Mouse (Mus musculus): ENCODE data around the gene Sema3a. TPM values are rescaled to one million over a fixed set of nuclear protein-coding genes. Genes with fewer than 3 reads are reported as not detected.
"Not testable (repeated sequence)": the region's sequence is repeated elsewhere in the genome, so short reads cannot be mapped to it uniquely, and the experiment has no call there.

Gene Sema3a
- polyA plus RNA-seq, 1 experiment from 2014 or later = 43.4 TPM

GRCm38 (mm10) chr5:13614575-13614974, 489.4 kb downstream of the Sema3a start:
- not testable (repeated sequence) for H3K9me3 ChIP-seq (ENCODE audit: control insufficient read depth, low read length); H3K4me1 ChIP-seq (ENCODE audit: control insufficient read depth, insufficient read depth, low read length); H3K36me3 ChIP-seq (ENCODE audit: control insufficient read depth, insufficient read depth, low read length); H3K4me2 ChIP-seq (ENCODE audit: low read depth, severe bottlenecking); H3K27ac ChIP-seq (replicated peaks; ENCODE audit: low read depth, low read length); H3K4me3 ChIP-seq (ENCODE audit: low read depth, low read length); ATAC-seq (ENCODE audit: insufficient number of reproducible peaks, low FRiP score, low TSS enrichment, low read depth); DNase-seq (ENCODE audit: low spot score); H3K9ac ChIP-seq (ENCODE audit: low read length); H3K27me3 ChIP-seq (ENCODE audit: control insufficient read depth, insufficient read depth, low read length)
- 93% methylated on average over 7 of the region's 7 CpGs for WGBS

DNA sequence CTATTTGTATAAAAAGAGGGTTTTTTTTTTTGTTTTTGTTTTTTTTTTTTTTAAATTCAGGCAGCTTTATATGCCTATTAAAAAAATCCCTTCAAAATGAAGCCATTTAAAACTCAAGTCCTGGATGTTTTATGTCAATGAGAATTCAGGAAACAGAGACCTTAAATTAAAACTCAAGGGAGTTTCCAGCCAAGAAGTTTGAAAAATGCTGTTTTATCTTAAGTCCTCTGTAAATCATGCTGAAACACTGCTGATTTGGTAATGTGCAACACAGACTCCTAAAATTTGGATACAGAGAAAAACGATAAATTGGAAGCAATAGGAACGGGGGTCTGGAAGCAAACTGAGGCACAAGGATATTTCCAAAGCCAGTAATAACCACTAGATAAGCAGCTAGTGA, 490.7 kb downstream of the Sema3a start:
- WGBS = 58% methylated on average over 2 of the region's 2 CpGs
- H3K4me3 ChIP-seq (ENCODE audit: low read depth, low read length) = no peak overlapping the region
- no peaks in the 10 kb centered on the region for H3K36me3 ChIP-seq (ENCODE audit: control insufficient read depth, insufficient read depth, low read length)
- no peak overlapping the region for H3K9ac ChIP-seq (ENCODE audit: low read length)
- no peaks in the 10 kb centered on the region for H3K27me3 ChIP-seq (ENCODE audit: control insufficient read depth, insufficient read depth, low read length)
- H3K4me1 ChIP-seq (ENCODE audit: control insufficient read depth, insufficient read depth, low read length) = no peaks in the 10 kb centered on the region
- no peak for ATAC-seq (ENCODE audit: insufficient number of reproducible peaks, low FRiP score, low TSS enrichment, low read depth)
- no peak for DNase-seq (ENCODE audit: low spot score)
- H3K9me3 ChIP-seq (ENCODE audit: control insufficient read depth, low read length) = no peaks in the 10 kb centered on the region
- no peak overlapping the region for H3K4me2 ChIP-seq (ENCODE audit: low read depth, severe bottlenecking)
- H3K27ac ChIP-seq (replicated peaks; ENCODE audit: low read depth, low read length) = no peak overlapping the region

DNA sequence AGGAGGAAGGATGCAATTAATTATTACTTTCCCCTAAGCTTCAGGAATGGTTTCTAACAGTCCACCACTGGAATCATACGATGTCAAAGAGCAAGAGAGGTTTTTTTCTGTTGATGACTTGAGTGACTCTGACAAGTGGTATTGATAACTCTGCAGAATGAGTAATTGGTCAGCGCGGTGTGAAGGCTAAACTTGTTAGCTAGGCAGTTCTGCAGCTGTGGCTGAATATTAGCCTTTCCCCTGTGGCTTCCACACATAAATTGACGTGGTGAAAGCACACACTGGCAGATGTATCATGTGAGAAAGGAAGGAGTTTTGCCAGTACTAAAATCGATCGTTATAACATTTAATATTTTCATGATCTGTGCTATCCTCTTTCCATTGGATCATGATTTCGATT, 497.4 kb downstream of the Sema3a start:
- Histone ChIP-seq H3K36me3 (ENCODE audit: control insufficient read depth, insufficient read depth, low read length) (no peaks in the 10 kb centered on the region), H3K4me3 (ENCODE audit: low read depth, low read length) (no peak overlapping the region), H3K27ac (replicated peaks; ENCODE audit: low read depth, low read length) (no peak overlapping the region), H3K9ac (ENCODE audit: low read length) (no peak overlapping the region), H3K4me2 (ENCODE audit: low read depth, severe bottlenecking) (no peak overlapping the region), H3K9me3 (ENCODE audit: control insufficient read depth, low read length) (no peaks in the 10 kb centered on the region), H3K4me1 (ENCODE audit: control insufficient read depth, insufficient read depth, low read length) (no peaks in the 10 kb centered on the region), H3K27me3 (ENCODE audit: control insufficient read depth, insufficient read depth, low read length) (no peaks in the 10 kb centered on the region)
- ATAC-seq (ENCODE audit: insufficient number of reproducible peaks, low FRiP score, low TSS enrichment, low read depth) (no peak), DNase-seq (ENCODE audit: low spot score) (no peak)
- WGBS = 60% methylated on average over 7 of the region's 7 CpGs

DNA sequence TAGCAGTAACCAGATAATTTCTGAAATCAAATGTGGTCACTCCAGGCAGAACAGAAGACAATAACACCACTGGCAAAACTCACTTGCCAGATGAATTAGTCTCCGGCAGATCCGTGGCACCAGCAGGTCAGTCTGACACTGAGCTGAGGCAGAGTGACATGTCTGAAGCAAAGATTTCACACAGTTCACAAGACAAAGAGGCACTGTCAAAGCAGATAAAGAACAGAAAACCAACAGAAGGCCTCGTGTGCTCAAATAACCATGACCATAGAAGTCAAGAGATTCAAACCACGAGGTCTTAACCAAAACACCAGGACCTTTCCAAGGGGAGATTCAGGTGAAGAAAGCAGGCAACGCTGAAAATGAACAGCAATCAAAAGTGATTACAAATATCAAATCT, 499.5 kb downstream of the Sema3a start:
- Histone ChIP-seq H3K36me3 (ENCODE audit: control insufficient read depth, insufficient read depth, low read length) (no peaks in the 10 kb centered on the region), H3K27me3 (ENCODE audit: control insufficient read depth, insufficient read depth, low read length) (no peaks in the 10 kb centered on the region), H3K9me3 (ENCODE audit: control insufficient read depth, low read length) (no peaks in the 10 kb centered on the region), H3K9ac (ENCODE audit: low read length) (no peak overlapping the region), H3K27ac (replicated peaks; ENCODE audit: low read depth, low read length) (no peak overlapping the region), H3K4me3 (ENCODE audit: low read depth, low read length) (no peak overlapping the region), H3K4me1 (ENCODE audit: control insufficient read depth, insufficient read depth, low read length) (peaks cover 4% of the 10 kb centered on the region; the same call in 1 of the 2 replicates), H3K4me2 (ENCODE audit: low read depth, severe bottlenecking) (no peak overlapping the region)
- no peak for ATAC-seq (ENCODE audit: insufficient number of reproducible peaks, low FRiP score, low TSS enrichment, low read depth)
- 72% methylated on average over 5 of the region's 5 CpGs for WGBS
- DNase-seq (ENCODE audit: low spot score) = no peak

DNA sequence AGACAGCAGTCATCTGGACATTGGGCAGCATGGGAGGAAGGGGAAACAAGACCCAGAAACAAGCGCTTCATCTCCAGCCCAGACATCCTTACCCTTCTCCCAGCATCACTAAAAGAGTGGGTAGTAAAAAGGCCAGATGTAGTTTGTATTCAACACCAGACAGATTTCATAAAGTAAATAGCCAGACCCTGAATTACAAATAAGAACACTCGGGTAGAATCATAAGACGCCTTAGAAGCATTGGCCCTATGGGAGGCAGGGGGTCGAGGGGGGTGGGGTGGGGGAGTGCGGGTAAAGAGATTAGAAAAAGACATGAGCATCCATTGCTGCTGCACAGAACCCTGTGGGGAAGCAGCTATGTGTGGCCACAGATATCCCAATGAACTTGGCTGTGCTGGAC, 500.9 kb downstream of the Sema3a start:
- H3K4me3 ChIP-seq (ENCODE audit: low read depth, low read length) = no peak overlapping the region
- no peaks in the 10 kb centered on the region for H3K36me3 ChIP-seq (ENCODE audit: control insufficient read depth, insufficient read depth, low read length)
- H3K9ac ChIP-seq (ENCODE audit: low read length) = no peak overlapping the region
- H3K27ac ChIP-seq (replicated peaks; ENCODE audit: low read depth, low read length) = no peak overlapping the region
- H3K27me3 ChIP-seq (ENCODE audit: control insufficient read depth, insufficient read depth, low read length) = no peaks in the 10 kb centered on the region
- H3K4me1 ChIP-seq (ENCODE audit: control insufficient read depth, insufficient read depth, low read length) = peaks cover 4% of the 10 kb centered on the region; the same call in 1 of the 2 replicates
- WGBS = 76% methylated on average over 5 of the region's 5 CpGs
- H3K4me2 ChIP-seq (ENCODE audit: low read depth, severe bottlenecking) = no peak overlapping the region
- no peak for ATAC-seq (ENCODE audit: insufficient number of reproducible peaks, low FRiP score, low TSS enrichment, low read depth)
- no peak for DNase-seq (ENCODE audit: low spot score)
- no peaks in the 10 kb centered on the region for H3K9me3 ChIP-seq (ENCODE audit: control insufficient read depth, low read length)

DNA sequence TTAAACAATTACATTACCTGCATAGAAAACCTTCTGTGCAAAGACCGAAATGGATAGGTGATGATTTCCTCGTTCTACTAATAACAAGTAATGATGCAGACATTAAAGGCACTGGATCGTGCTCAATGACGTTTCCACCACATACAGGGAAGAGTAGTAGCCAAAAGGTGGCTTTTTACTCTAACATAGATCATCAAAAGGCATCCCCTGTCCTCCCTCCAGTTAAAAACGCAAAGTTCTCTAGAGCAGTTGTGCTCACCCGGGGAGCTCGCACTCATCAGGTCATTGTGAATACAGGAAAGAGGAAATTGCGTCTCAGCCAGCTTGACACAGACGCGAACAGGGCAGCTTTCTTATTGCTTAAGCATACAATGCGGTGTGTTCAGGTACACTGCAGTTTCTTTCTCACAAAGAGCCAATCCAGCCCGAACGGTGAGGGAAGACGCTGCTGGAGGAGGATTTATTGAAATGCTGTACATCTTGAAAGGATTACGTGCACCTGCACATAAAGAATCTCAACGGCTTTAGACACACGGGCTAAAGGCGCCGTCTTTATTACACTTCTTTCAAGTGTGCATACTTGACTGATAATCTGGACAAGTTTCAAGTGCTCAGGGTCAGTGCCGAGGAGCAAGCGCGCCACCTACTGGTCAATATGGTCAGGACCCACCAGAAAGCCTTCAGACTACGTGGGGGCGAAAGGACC, 503.5 kb downstream of the Sema3a start:
- peak overlapping the region; percentile 14 for H3K4me3 ChIP-seq (ENCODE audit: low read depth, low read length)
- DNase-seq (ENCODE audit: low spot score) = peak; percentile 94
- peak overlapping the region; percentile 44 for H3K4me2 ChIP-seq (ENCODE audit: low read depth, severe bottlenecking)
- no peaks in the 10 kb centered on the region for H3K27me3 ChIP-seq (ENCODE audit: control insufficient read depth, insufficient read depth, low read length)
- H3K36me3 ChIP-seq (ENCODE audit: control insufficient read depth, insufficient read depth, low read length) = no peaks in the 10 kb centered on the region
- H3K4me1 ChIP-seq (ENCODE audit: control insufficient read depth, insufficient read depth, low read length) = peaks cover 4% of the 10 kb centered on the region; the same call in 1 of the 2 replicates
- H3K9me3 ChIP-seq (ENCODE audit: control insufficient read depth, low read length) = no peaks in the 10 kb centered on the region
- H3K27ac ChIP-seq (replicated peaks; ENCODE audit: low read depth, low read length) = no peak overlapping the region
- 9% methylated on average over 24 of the region's 24 CpGs for WGBS
- peak; percentile 85 for ATAC-seq (ENCODE audit: insufficient number of reproducible peaks, low FRiP score, low TSS enrichment, low read depth)
- no peak overlapping the region for H3K9ac ChIP-seq (ENCODE audit: low read length)

GRCm38 (mm10) chr5:13629916-13630315, 504.7 kb downstream of the Sema3a start:
- Histone ChIP-seq H3K4me3 (ENCODE audit: low read depth, low read length) (no peak overlapping the region), H3K27ac (replicated peaks; ENCODE audit: low read depth, low read length) (no peak overlapping the region), H3K4me2 (ENCODE audit: low read depth, severe bottlenecking) (no peak overlapping the region), H3K27me3 (ENCODE audit: control insufficient read depth, insufficient read depth, low read length) (no peaks in the 10 kb centered on the region), H3K9ac (ENCODE audit: low read length) (no peak overlapping the region), H3K9me3 (ENCODE audit: control insufficient read depth, low read length) (no peaks in the 10 kb centered on the region), H3K36me3 (ENCODE audit: control insufficient read depth, insufficient read depth, low read length) (no peaks in the 10 kb centered on the region), H3K4me1 (ENCODE audit: control insufficient read depth, insufficient read depth, low read length) (peaks cover 4% of the 10 kb centered on the region; the same call in 1 of the 2 replicates)
- no peak for ATAC-seq (ENCODE audit: insufficient number of reproducible peaks, low FRiP score, low TSS enrichment, low read depth)
- WGBS = 38% methylated on average over 5 of the region's 5 CpGs
- no peak for DNase-seq (ENCODE audit: low spot score)

DNA sequence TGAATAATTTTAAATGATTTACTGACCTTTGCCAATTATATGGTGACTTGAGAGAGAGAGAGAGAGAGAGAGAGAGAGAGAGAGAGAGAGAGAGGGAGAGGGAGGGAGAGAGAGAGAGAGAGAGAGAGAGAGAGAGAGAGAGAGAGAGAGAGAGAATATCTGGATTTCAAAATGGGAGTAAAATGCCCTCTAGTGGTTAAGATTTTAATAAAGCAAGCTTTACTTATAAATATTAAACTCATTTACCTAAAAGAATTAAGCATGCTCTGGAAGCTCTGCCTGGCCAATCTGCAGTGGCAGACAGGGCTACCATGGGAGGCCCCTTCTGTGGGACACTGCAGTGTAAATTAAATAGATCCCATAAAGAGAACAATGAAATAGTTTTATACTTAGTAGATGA, 505.5 kb downstream of the Sema3a start:
- Histone ChIP-seq H3K4me2 (ENCODE audit: low read depth, severe bottlenecking) (no peak overlapping the region), H3K36me3 (ENCODE audit: control insufficient read depth, insufficient read depth, low read length) (no peaks in the 10 kb centered on the region), H3K27me3 (ENCODE audit: control insufficient read depth, insufficient read depth, low read length) (no peaks in the 10 kb centered on the region), H3K27ac (replicated peaks; ENCODE audit: low read depth, low read length) (no peak overlapping the region), H3K4me1 (ENCODE audit: control insufficient read depth, insufficient read depth, low read length) (peaks cover 4% of the 10 kb centered on the region; the same call in 1 of the 2 replicates), H3K4me3 (ENCODE audit: low read depth, low read length) (no peak overlapping the region), H3K9me3 (ENCODE audit: control insufficient read depth, low read length) (no peaks in the 10 kb centered on the region), H3K9ac (ENCODE audit: low read length) (no peak overlapping the region)
- ATAC-seq (ENCODE audit: insufficient number of reproducible peaks, low FRiP score, low TSS enrichment, low read depth) (no peak), DNase-seq (ENCODE audit: low spot score) (no peak)

GRCm38 (mm10) chr5:13636237-13636636, 511.0 kb downstream of the Sema3a start:
- H3K4me2 ChIP-seq (ENCODE audit: low read depth, severe bottlenecking) = no peak overlapping the region
- H3K27me3 ChIP-seq (ENCODE audit: control insufficient read depth, insufficient read depth, low read length) = no peaks in the 10 kb centered on the region
- no peak overlapping the region for H3K27ac ChIP-seq (replicated peaks; ENCODE audit: low read depth, low read length)
- H3K9me3 ChIP-seq (ENCODE audit: control insufficient read depth, low read length) = no peaks in the 10 kb centered on the region
- H3K4me1 ChIP-seq (ENCODE audit: control insufficient read depth, insufficient read depth, low read length) = no peaks in the 10 kb centered on the region
- whole genome bisulfite sequencing = 57% methylated on average over 3 of the region's 3 CpGs
- no peak overlapping the region for H3K9ac ChIP-seq (ENCODE audit: low read length)
- ATAC-seq (ENCODE audit: insufficient number of reproducible peaks, low FRiP score, low TSS enrichment, low read depth) (no peak), DNase-seq (ENCODE audit: low spot score) (no peak)
- H3K4me3 ChIP-seq (ENCODE audit: low read depth, low read length) = no peak overlapping the region
- H3K36me3 ChIP-seq (ENCODE audit: control insufficient read depth, insufficient read depth, low read length) = no peaks in the 10 kb centered on the region

Data from limb, embryonic 11.5 days (tissue).